23 mouse cellular contexts compared by ENCODE assay signal in genomic region chr6:53117855-53118254, GRCm38 (mm10). TPM values are rescaled to one million over a fixed set of nuclear protein-coding genes. Genes with fewer than 3 reads are reported as not detected.
A peak's percentile ranks its signal among the peaks of the same experiment; 100 is the strongest.
DNase-seq lines count a peak whose midpoint lies in the region; ATAC-seq lines count a peak whose summit lies in the region.
"Had no signal": no experiment of that assay in that cellular context is flagged by ENCODE, and none has a peak within 500 bp of the region (broad histone marks: within the 10 kb centered on the region; RNA-seq: fewer than 3 reads in every experiment).

No protein-coding gene starts in this region.

- H3K4me1 ChIP-seq in heart, embryonic 10.5 days, result peaks cover 4% of the 10 kb centered on the region; the same call in 1 of the 2 replicates
- peaks cover 14% of the 10 kb centered on the region for H3K4me1 ChIP-seq in midbrain, embryonic 10.5 days
- H3K4me1 ChIP-seq in midbrain, embryonic 13.5 days (replicated peaks), result 0 out of 2 replicates have a peak, but pooled peaks cover 7% of the 10 kb centered on the region
- H3K4me1 ChIP-seq: embryonic facial prominence, embryonic 12.5 days; forebrain, embryonic 15.5 days; heart, embryonic 15.5 days had no signal

- no peaks in the 10 kb centered on the region for H3K27me3 ChIP-seq in heart, embryonic 10.5 days (ENCODE audit: insufficient read depth, poor library complexity, severe bottlenecking)
- no peaks in the 10 kb centered on the region for H3K27me3 ChIP-seq in midbrain, embryonic 10.5 days (ENCODE audit: low read depth, poor library complexity, severe bottlenecking)
- H3K27me3 ChIP-seq in midbrain, embryonic 13.5 days, result no peaks in the 10 kb centered on the region
- H3K27me3 ChIP-seq: embryonic facial prominence, embryonic 12.5 days; forebrain, embryonic 15.5 days; heart, embryonic 15.5 days; hindbrain, embryonic 12.5 days had no signal

- intact Hi-C loops in heart, postnatal 25 days (cut with DNase I), result no loop called here

- no peaks in the 10 kb centered on the region for H3K9me3 ChIP-seq in heart, embryonic 10.5 days
- no peaks in the 10 kb centered on the region for H3K9me3 ChIP-seq in midbrain, embryonic 10.5 days (replicated peaks)
- no peaks in the 10 kb centered on the region for H3K9me3 ChIP-seq in midbrain, embryonic 13.5 days
- H3K9me3 ChIP-seq: embryonic facial prominence, embryonic 12.5 days; forebrain, embryonic 15.5 days; heart, embryonic 15.5 days; hindbrain, embryonic 12.5 days had no signal

- peak overlapping the region; percentile 29; the same call in 1 of the 2 replicates for H3K27ac ChIP-seq in heart, embryonic 10.5 days
- H3K27ac ChIP-seq in midbrain, embryonic 10.5 days (replicated peaks), result peak overlapping the region; percentile 28; the same call in 1 of the 2 replicates
- H3K27ac ChIP-seq in midbrain, embryonic 13.5 days, result no peak overlapping the region
- H3K27ac ChIP-seq: embryonic facial prominence, embryonic 12.5 days; forebrain, embryonic 15.5 days; heart, embryonic 15.5 days; hindbrain, embryonic 12.5 days; hindbrain, postnatal 0 days had no signal

- H3K4me3 ChIP-seq in heart, embryonic 10.5 days, result no peak overlapping the region
- H3K4me3 ChIP-seq in midbrain, embryonic 10.5 days, result no peak overlapping the region
- no peak overlapping the region for H3K4me3 ChIP-seq in midbrain, embryonic 13.5 days (replicated peaks)
- H3K4me3 ChIP-seq: embryonic facial prominence, embryonic 12.5 days; forebrain, embryonic 15.5 days; heart, embryonic 15.5 days; hindbrain, embryonic 12.5 days had no signal

- WGBS in heart, embryonic 10.5 days, result 26% methylated on average over 1 of the region's 1 CpGs
- WGBS in midbrain, embryonic 10.5 days, result 69% methylated on average over 1 of the region's 1 CpGs
- WGBS in midbrain, embryonic 13.5 days, result 64% methylated on average over 1 of the region's 1 CpGs

- no peaks in the 10 kb centered on the region for H3K36me3 ChIP-seq in heart, embryonic 10.5 days
- H3K36me3 ChIP-seq in midbrain, embryonic 10.5 days, result no peaks in the 10 kb centered on the region
- no peaks in the 10 kb centered on the region for H3K36me3 ChIP-seq in midbrain, embryonic 13.5 days
- H3K36me3 ChIP-seq: embryonic facial prominence, embryonic 12.5 days; forebrain, embryonic 15.5 days; heart, embryonic 15.5 days; hindbrain, embryonic 12.5 days had no signal

- H3K9ac ChIP-seq in midbrain, embryonic 13.5 days (replicated peaks), result no peak overlapping the region
- H3K9ac ChIP-seq: embryonic facial prominence, embryonic 12.5 days; forebrain, embryonic 15.5 days; heart, embryonic 15.5 days; hindbrain, embryonic 12.5 days had no signal

- DNase-seq in adrenal gland, adult 2 months, result peak; percentile 2
- DNase-seq in adrenal gland, postnatal 4 days (ENCODE audit: low spot score in 2 of 2), result no peak
- DNase-seq in heart, embryonic 10.5 days (ENCODE audit: low spot score), result no peak
- no peak for DNase-seq in heart, postnatal 25 days (ENCODE audit: low spot score)
- DNase-seq in midbrain, embryonic 10.5 days (ENCODE audit: low spot score), result no peak
- no peak for DNase-seq in kidney, postnatal 10 days
- DNase-seq: B cell, adult 2 months; cerebellum, adult 11 months; cerebellum, adult 8-10 months; cerebellum, postnatal 25 days; gastrocnemius, postnatal 36 days; heart, adult 18-20 months; heart, postnatal 14 days; kidney, adult 11 months had no signal

- no peak for ATAC-seq in midbrain, embryonic 13.5 days
- ATAC-seq: CD4-positive, CD25-positive, alpha-beta regulatory T cell, adult 4 months; forebrain, embryonic 15.5 days; hindbrain, postnatal 0 days had no signal

- no peak overlapping the region for H3K4me2 ChIP-seq in midbrain, embryonic 13.5 days (replicated peaks)
- H3K4me2 ChIP-seq: embryonic facial prominence, embryonic 12.5 days; forebrain, embryonic 15.5 days; heart, embryonic 11.5 days; heart, embryonic 15.5 days; hindbrain, embryonic 12.5 days had no signal

RNA-seq across cellular contexts. Expression of gene Jazf1, which starts 49.4 kb away (rescaled TPM):
- 1 to 10 TPM; 4.2 to 5.3 TPM for total RNA-seq in adrenal gland, adult 2 months (2021)
- polyA plus RNA-seq in adrenal gland, adult 2 months (2012; rRNA removed), result 1.8 and 1.9 TPM in 2 replicates
- 1 to 10 TPM; 7.3 to 8.2 TPM for total RNA-seq in adrenal gland, postnatal 4 days (2021)
- 6.4 and 9.4 TPM in 2 replicates for polyA plus RNA-seq in heart, embryonic 10.5 days (2016; fragmentation: Nextera tagmentation; extraction: Ambion mirVana)
- total RNA-seq in heart, postnatal 25 days (2021), result 1 to 10 TPM; 2.8 to 3.2 TPM
- 3.4 and 5.7 TPM in 2 replicates for polyA plus RNA-seq in midbrain, embryonic 10.5 days (2016; fragmentation: Nextera tagmentation; extraction: Ambion mirVana)
- 24.9 and 26.9 TPM in 2 replicates for polyA plus RNA-seq in midbrain, embryonic 13.5 days (2015; fragmentation: Nextera tagmentation; extraction: Ambion mirVana)
- total RNA-seq: MEL had no signal
